Mouse (Mus musculus): ENCODE results near the gene Stag1.

Stag1 gene

DNA sequence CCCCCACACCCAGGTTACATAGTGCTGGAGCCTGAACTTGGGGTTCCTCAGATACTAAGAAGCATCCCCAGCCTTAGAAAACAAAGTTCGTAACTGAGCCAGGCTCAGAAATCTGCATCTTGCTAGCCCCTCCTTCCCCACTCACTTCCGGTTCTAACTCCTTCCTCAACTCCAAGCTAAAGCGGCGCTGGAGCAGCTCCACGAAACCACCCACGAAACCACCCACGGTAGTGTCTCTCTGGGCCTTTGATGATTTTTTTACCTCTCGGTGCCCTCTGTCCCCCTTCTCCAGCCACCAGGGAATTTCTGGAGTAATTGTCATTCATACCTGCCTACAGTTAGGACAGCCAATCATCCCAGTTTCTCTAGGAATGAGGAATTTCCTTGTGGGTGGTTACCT is at the start of gene Stag1:
Gene Stag1 (plus strand): TSS at position 253 of the 400 bp plus-strand sequence.
- DNase-seq: no peak

DNA sequence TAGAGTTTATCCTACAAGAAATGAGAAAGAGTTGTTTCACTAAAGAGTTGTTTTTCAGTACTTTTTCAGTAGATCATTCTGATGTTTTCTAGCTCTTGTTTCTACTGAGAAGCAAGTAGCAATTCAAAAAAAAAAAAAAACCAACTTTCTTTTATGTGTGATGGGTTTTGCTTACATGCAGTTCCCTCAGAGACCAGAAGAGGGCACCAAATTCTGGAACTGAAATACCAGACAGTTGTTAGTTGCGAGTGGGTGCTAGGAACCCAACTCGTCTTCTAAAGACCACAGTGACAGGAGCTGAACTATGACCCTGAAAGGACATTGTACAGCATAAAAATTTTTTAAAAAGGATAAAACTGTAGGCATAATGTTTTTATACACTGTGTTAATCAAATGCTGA is 49.3 kb upstream of the Stag1 start:
- no peak for DNase-seq

DNA sequence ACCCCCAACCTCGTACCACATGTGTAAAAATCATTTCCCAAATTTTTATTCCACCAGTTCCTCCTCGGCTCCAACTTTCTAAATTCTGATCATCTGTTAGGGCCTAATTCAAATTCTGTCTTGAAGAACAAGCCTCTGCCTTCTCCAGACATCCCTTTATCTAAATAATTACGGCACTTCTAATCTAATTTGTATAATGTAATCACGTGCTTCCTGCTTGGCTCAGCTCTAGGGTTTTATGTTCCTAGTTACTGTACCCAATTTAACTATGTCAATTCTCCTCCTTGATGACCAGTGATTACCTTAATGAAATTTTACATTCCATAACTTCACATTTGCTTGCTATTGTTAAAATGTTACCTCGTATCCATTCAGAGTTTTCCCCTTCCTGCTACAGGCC is 41.9 kb upstream of the Stag1 start:
- DNase-seq: no peak

DNA sequence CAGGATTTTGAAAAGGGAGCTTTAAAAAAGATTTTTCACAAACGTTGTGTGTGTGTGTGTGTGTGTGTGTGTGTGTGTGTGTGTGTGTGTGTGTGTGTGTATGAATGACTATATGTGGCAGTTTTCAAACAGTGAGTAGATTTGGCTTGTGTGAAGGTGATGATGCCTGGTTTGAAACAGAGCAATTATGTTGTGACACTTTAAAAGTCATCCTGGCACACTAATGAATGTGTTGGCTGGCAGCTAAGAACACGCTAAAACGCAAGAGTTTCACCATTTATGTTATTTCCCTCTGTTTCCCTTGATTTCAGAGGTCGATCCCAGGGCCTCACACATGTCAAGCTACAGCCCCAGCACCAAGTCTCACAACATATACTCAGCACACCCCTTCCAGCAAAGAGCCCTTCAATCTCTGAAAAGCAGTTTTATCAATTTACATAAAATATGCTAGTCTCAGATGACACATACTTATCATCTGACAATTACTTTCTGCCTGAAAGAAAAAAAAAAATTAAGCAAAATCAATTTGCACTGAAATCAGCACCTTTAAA is 39.5 kb upstream of the Stag1 start:
- no peak for DNase-seq

DNA sequence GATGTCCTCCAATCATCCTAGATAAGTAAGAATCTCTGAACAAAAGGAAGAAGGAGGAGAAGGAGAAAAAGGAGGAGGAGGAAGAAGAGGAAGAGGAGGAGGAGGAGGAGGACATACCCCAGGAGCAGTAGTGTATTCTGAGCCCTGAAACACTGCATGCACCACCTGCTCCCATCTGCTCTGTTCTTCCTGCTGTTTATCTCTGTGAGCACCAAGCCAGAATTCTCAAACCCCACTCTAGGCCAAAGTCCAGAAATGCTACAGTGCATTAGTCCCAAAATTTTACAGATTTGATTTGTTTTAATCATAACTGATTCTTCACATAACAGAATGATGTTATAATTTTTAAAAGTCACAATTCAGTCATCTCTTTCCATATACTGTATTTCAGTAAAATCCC is 38.6 kb upstream of the Stag1 start:
- peak; percentile 76 for DNase-seq

DNA sequence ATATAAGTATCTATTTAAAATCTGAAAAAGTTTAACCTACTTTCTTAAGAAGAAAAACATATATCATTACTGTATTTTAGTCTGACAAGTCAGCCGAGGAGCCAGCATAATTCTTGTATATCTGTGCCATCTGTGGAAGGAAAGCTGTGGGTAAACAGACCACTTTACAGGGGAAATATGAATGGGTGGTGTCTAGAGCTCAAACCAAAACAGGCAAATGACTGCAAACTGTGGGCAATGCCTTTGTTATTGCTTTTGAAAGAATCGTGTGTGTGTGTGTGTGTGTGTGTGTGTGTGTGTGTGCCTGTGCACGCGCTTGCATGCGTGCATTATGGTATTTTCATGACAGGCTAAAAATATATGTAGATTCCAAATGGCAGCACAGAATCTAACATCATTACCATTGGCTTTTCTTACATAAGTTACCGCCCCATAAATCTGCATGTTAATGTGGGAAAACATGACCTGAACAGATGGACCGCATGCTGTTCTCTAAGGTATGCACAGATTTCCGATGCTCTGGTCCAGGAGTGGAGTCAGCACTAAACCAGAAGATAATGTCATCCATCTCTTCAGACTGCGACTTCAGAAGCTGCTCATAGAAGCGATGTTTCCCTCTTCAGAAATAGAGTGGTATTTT is 37.2 kb upstream of the Stag1 start:
- peak; percentile 81 for DNase-seq

DNA sequence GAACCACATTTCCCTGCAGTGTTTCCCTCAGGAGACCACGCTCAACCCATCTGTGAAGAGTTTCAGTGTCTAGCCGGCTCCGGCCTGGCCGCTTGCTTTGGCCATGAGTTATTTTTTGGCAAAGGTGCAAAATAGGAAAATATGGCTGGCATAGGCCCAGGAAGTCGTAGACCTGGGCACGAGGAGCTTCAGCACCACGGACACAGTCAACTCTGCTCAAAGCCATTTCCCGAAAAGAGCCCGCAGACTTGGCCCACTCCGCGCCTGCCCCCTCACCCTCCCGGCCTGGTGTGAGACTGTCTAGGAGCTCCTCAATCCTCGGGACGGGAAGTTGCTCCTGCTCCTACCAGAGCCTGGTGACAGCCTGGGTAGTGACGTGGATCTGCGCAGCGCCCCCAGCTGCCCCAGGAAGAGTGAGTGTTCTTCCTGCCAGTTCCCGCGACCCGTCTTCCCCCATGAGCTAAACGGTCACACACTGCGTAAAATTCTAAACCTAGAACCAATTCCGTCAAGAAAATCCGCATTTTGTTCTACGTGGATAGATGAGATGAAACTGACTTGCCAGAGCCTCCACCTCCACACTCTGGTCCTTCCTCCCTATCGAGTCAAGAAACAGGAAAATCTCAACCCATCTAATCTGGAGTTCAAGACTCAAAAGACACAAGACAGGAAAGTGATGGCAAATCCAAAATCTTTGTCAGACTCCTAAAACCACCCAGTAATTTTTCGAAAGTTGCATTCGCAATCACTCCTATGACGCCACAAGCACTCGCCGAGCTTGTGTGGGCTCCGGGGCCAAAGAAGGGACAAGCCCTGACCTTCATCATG is 27.6 kb upstream of the Stag1 start:
- peak; percentile 90 for DNase-seq

DNA sequence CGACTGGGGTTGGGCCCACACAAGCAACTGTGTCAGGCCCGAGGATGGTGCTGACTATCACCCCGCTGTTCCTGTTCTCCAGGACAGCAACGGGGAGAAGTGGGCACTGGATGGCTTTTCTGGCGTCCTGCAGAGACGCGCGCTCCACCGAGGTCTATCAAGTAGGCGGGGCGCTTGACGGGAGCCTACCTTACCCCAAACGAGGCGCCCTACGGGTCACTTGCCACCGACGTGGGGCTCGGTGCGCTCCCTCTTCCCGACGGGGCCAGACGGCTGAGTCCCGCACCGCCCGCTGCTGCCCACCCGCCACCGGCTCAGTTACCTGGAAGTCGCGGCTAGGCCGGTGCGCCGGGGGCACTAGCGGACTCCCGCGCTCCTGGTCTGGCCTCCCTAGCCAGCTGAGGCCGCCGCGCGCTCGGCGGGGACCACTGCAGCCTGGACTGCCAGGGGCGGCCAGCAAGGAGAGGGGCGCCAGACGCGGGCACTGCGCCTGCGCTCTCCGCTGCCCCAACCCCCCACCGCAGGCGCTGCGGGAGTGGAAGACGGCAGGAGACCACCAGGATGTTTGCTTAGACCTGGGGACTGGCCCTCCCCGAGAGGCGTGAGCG is 26.9 kb upstream of the Stag1 start, which contains the start of gene Slc35g2:
Gene Slc35g2 (minus strand): TSS at position 465 of the 608 bp plus-strand sequence.
- DNase-seq: peak; percentile 81

DNA sequence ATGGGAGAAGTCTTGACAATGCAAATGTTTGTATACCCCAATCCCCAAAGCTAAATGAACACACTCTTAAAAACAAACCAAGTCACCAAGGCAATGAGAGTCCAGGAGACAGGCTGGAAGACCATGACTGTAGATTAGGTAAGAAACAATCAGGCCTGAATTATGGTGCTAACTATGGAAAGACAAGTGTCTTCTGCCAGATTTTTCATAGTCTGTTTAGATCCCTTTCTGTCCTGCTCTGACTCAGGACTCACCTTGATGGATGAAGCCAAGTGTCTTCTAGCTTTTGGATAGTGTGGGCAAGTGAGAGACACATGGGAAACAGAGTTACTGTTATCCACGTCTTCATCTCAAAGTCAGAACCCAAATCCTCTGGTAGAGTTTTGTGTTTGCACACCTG is 26.1 kb upstream of the Stag1 start:
- DNase-seq: no peak

DNA sequence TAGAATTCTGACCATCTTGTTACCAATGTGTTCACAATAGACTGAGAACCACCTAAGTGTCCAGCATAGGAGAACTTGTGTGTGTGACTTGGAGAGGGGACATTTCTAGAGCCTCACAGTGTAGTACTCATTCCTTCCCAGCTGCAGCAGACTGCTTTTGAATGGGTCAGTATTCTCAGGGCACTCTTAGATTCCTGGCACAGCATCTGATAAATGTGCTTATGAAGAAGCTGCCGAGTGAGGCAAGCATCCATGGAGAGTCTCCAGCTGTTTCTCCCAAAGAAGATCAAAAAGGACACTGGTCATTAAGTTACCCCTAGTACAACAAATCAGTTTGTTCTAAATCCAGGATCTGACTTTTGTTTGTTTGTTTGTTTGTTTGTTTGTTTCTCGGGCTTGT is 24.3 kb upstream of the Stag1 start:
- DNase-seq: no peak

DNA sequence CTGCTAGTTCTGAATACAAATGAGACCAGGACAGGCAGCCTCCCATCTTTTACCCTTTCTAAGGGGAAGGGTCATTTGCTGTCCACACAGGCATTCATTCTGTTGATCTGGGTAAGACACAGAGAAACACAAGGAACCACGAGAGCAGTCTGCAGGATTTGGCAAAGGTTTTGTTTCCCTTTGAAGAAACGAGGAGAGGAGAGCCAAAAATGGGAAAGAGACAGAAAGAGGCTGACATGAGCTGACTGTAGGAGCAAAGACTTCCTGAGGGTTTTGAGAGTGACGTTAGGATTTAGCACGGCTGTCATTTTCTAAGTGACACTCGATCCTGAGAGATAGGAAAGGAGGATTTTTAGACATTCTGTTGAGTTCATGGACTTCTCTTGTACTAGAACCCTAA is 23.7 kb upstream of the Stag1 start:
- DNase-seq: no peak

DNA sequence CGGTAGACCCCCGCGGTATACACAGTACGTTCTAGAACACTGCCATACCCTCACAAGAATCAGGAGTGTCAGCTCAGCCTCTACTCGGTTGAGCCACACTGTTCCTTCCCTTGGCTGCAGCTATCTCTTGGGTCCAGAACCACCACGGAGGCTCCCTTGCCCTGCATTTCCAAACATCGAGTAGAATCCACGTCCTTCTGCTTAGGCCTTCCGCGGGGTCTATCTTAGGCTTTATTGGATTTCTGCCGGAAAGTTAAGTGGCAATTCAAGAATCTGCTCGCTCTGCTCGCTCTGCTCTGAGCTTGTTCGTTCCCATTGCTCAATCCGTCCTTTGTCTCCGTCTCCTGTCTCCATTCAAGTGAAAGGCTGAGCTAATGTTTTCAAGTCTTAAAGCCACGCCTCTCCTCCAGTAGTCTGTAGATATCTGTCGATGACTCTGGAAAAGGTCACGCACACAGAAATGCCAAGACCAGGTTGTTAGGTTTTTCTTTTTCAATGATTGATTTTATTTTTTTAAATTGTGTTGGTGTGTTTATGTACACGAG is 17.3 kb upstream of the Stag1 start:
- DNase-seq: no peak

DNA sequence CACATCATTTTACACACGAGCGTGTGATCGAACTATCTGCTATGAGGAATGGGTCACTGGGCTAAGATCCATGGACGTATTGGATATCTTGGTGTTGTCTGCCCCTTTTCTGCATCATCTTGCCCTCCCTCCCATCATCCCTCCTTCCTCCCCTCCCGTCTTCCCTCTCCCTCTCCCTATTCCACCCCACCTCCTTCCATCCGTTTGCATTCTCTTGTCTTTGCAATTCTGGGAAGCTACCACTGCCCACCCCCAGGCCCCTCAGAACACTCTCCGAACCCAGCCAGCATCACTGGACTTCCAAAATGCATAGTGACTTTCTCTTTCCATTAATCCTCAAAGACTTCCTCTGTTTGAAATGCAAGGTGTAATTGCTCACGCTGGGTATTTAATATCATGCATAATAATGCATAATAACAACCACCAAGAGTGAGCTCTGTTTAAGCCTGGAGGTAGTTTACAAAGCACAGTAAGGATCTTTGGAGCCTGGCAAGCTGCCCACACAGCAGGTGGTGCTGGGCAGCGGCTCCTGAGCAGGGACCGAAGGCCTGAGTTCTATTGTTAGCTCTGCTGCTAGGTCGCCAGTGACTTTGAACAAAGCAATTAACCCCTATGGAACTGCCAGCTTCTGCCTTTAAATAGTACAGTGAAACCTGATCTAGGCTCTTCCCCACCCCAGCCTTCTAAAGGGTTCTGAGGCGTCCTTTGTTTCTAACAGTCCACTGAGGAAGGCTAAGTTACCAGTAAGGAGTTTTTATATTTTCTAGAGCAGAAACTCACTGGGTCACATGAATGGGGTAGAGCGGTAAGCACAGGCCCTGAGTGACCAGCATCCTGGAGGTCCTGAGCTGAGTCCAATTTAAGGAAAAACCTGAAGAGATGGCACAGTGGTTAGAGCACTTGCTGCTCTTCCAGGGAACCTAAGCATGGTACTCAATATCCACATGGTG is 15.8 kb upstream of the Stag1 start:
- peak; percentile 82 for DNase-seq

DNA sequence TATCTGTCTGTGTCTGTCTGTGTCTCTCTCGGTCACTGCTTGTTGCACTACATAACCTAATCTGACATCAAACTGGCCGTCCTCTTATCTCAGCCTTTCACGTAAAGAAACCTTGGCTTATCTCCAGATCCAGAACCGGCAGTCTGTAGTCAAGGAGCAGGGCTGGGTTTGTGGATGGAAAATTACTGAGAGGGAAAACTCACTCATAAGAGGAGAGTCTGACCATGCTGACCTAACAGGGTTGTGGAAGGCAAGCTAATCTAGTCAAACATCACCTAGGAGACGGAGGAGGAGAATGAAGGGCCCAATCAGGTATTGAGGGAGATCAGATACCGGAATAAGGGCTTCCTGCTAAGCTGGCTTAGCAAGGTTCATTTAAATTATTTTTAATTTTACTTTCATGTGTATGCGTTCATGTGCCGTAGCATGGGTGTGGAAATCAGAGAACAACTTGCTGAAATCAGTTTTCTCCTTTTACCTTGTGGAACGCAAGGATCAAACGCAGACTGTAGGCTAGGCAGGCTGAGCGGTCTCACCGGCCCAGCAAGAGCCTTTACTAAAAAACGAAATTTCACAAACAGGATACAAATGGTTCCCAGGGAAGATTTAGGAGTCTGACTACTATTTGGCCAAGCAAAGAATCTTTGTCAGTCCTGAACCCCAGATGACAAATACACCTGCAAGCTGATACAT is 14.6 kb upstream of the Stag1 start:
- DNase-seq: peak; percentile 63

DNA sequence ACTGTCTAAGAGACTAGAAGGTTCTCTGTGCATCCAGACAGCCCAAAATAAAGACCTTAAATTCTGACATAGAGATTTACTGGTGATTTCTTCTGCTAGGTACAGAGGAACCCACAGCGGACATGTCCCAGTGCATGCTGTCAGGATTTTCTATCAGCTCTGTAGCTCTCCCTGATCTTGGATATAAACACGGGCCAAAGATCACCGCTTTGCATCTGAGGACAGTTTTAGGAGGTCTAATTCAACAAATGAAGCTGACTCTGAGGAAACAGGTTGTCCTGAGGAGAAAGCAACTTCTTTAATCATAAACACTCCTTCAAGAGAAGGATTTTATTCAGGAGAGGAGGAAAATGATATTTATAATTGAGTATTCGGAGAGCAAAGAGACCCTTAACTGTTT is 13.6 kb upstream of the Stag1 start:
- DNase-seq: no peak

DNA sequence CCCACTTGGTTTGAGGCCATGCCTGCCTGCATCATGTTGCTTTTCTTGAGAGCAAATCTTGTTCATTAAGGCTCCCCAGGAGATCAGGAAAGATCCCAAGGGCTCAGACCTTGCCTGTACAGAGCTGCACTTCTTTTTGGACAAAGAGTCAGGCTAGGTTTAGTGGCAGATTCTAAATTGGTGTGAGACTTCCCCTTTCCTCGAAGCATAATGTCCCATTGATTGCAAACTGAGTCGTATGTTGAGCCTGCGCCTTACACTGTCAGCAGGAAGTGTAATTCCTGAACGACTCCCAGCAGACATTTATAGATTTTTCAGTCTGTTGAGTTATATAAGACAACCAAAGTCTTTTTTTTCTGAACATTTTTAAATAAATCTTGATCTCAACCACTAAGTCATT is 7.1 kb upstream of the Stag1 start:
- DNase-seq: no peak

DNA sequence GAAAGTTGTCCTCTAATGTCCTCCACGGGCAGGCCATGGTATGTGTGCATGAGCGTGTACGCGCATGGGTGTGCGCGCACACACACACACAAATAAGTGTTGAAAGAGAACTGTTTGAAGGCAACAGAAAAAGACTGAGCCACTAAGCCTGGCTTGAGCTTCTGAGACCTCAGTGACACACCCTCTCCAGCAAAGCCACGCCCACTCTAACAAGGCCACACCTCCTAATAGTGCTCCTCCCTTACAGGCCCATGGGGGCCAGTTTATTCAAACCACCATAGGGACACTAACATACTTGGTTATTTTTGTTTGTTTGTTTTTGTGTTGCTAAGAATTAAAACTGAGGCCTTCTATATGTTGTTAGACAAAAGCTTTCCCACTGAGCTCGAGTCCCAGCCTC is 1.3 kb upstream of the Stag1 start:
- no peak for DNase-seq

DNA sequence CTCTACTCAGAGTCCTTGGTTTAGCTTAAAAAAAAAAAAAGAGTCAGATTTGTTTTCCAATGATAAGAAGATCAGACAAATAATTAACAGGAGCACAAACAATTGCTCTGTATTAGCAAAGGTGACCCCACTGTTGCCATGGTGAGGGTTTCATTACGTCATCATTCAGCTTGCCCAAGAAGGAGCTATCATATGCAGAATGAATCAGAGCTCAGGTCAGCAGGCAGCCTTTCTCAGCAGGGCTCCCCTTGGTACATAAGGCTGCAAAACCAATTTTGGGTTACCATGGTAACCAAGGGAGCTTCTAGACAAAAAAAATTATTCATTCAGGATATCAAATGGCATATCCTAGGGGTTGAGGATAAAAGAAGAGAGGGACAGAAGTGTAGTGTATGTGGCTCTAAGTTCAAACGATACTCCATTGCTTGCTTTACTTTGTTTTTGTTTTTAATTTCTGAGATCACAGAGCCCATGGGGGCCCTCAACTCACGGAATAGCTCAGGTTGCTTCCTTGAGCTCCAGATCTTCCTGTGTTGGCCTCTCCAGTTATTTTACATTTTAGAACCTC is 2.2 kb downstream of the Stag1 start:
- DNase-seq: peak; percentile 25

DNA sequence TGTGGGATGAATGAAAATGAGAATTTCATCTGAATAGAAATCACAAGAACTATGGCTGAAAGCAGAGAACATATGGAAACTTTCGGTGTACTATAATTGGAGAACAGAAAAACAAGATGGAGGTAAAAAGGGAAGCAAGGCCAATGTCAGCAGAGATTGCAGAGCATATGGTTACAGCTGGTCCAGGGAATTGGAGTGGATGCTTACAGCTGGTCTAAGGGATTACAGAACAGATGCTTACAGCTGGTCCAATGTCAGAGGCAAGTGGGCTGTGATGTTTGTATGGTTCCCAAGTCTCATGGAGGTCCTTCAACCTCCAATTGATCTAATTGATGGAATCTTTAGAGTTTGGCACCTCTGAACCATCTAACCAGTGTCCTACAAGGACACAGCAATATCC is 4.5 kb downstream of the Stag1 start:
- DNase-seq: no peak

DNA sequence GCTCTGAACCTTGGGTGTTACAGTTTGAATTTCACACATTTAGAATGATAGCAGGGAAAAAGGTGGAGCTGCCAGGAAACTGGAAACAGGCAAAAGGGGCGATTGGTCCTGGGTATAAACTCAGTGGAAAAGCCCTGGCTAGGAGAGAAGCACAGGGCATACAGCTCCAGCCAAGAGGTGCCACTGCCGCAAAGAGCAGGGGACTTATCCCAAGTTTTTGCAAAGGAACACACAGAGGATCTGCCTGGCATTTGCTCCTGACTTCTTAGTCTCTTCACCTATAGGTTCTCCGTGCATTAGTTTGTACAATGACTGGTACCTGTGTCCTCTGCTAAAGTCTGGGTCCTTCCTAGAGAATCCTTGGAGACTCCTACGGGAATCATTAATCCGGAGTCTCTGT is 5.6 kb downstream of the Stag1 start:
- DNase-seq: no peak

DNA sequence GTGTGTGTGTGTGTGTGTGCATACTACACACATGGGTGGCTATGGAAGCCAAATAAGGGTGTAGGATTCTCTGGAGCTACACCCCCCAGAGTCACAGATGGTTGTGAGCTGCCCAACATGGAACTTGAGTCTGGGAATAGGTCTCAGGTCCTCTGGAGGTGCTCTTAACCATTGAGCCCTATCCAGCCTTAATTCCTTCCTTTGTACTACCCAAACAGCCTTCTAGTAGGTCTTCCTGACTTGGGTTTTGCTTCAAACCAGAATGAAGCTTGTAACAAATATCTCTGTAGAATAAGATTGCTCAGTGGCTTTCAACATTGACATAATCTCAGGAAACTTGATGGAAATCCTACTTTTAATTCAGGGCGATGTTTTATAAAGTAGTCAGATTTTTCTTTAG is 7.9 kb downstream of the Stag1 start:
- DNase-seq: no peak
